Mouse (Mus musculus) lung, embryonic 14.5 days (tissue): ENCODE results near the gene Camk1d. TPM values are rescaled to one million over a fixed set of nuclear protein-coding genes. Genes with fewer than 3 reads are reported as not detected.

Experiments
- ATAC-seq: fragments of 200-750 bp; cut with Nextera tagmentation; 2 replicates; pipeline ENCODE4 v1.8.0; 2017; ENCODE audit warnings: mild to moderate bottlenecking, moderate TSS enrichment, moderate library complexity; ENCODE audit not compliant: insufficient read depth
- DNase-seq: peaks from one replicate; pipeline ENCODE4 v3.0.0-alpha.2; 2015
- H3K27ac ChIP-seq: fragments of 300-500 bp; sonication (generic); 2 replicates; pipeline ENCODE4 v1.5.1; 2014; ENCODE audit warnings: low read depth, mild to moderate bottlenecking, moderate library complexity
- H3K27me3 ChIP-seq: fragments of 300-500 bp; sonication (generic); 2 replicates; pipeline ENCODE4 v1.6.1; 2014; ENCODE audit warnings: low read length, control low read depth; ENCODE audit not compliant: insufficient read depth
- H3K36me3 ChIP-seq: fragments of 300-500 bp; sonication (generic); 2 replicates; pipeline ENCODE4 v1.6.1; 2014; ENCODE audit warnings: control low read depth; ENCODE audit not compliant: insufficient read depth
- H3K4me1 ChIP-seq: fragments of 300-500 bp; sonication (generic); 2 replicates; pipeline ENCODE4 v1.6.1; 2014; ENCODE audit warnings: antibody characterized with exemption, control low read depth; ENCODE audit not compliant: insufficient read depth
- H3K4me2 ChIP-seq: fragments of 300-500 bp; sonication (generic); 2 replicates; pipeline ENCODE4 v1.6.1; 2014; ENCODE audit warnings: mild to moderate bottlenecking
- H3K4me3 ChIP-seq: fragments of 300-500 bp; sonication (generic); 2 replicates; pipeline ENCODE4 v1.5.1; 2014; ENCODE audit warnings: low read depth, low read length
- H3K9ac ChIP-seq: fragments of 300-500 bp; sonication (generic); 2 replicates; pipeline ENCODE4 v1.6.1; 2014
- H3K9me3 ChIP-seq: fragments of 300-500 bp; sonication (generic); 2 replicates; pipeline ENCODE4 v1.6.1; 2016; ENCODE audit warnings: low read depth, low read length, control low read depth
- CTCF ChIP-seq: IDR thresholded peaks from 2 replicates; pipeline ENCODE4 v1.5.1; 2016; ENCODE audit warnings: antibody characterized with exemption, low read depth
- WGBS: fragments of 180-500 bp; shearing (Covaris S2); extraction: QIAGEN DNeasy Blood & Tissue Kit; methylation state at CpG from one replicate; pipeline ENCODE4 v1.1.7; 2014; 5-methylcytosine and 5-hydroxymethylcytosine counted together
- polyA plus RNA-seq: library from polyadenylated mRNA; unstranded; fragments of >200 nt; fragmentation: Nextera tagmentation; extraction: Ambion mirVana; gene quantifications from 2 replicates; pipeline ENCODE4 v1.2.1, GENCODE M21; 2014

The Camk1d gene
- 2.9 and 3.0 TPM in 2 replicates for polyA plus RNA-seq

DNA sequence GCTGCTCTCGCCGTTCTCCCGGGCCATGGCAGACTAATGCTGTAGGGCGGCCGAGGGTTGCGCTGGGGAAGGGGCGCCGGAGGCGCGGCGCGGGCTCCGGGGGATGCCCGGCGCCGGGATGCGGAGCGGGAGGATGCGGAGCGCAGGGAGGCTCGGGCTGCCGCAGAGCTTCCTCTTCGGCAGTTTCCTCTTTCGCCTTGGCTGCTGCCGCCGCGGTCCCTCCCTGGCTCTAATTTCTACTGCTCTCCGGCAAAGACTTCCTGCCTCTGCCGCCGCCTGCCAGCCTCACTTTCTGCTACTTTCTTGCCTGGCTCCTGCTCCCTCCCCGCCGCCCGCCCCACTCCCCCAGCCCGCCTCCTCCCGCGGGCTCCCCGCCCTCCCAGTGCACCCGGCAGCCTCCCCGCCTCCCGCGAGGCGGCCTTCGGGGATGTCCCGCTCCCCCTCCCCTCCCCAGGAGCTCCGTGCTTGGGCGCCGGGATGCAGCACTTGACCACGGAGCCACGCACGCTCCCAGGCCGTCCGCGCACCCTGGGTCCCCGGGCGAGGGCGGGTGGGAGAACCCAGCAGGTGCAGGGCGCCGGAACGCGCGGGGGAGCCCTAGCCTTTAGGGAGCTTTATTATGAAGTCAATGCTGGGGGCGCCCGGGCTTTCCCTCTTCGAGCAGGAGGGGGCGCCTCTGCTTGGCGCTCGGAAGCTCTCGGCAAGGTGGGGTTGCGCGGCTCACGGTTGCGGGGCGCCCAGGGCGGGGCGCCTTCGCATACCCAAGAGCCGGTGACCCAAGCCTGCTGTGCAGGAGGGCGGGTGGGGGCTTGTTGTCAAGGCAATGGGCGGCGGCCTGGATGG lies at the start of gene Camk1d:
Gene Camk1d (minus strand): TSS at position 305 of the 843 bp plus-strand sequence.
- ATAC-seq, result peak; percentile 76
- DNase-seq, result peak; percentile 83
- no peak within 1 kb of the TSS for H3K27ac ChIP-seq
- H3K9ac ChIP-seq, result peak within 1 kb of the TSS; percentile 49
- H3K36me3 ChIP-seq, result no peaks in the 10 kb centered on the region
- H3K4me1 ChIP-seq, result peaks cover 5% of the 10 kb centered on the region
- peaks cover 3% of the 10 kb centered on the region; the same call in 1 of the 2 replicates for H3K9me3 ChIP-seq
- peaks cover 28% of the 10 kb centered on the region for H3K27me3 ChIP-seq
- H3K4me3 ChIP-seq, result peak within 1 kb of the TSS; percentile 55
- peak; percentile 52 for TF ChIP-seq CTCF
- under 1% methylated on average over 77 of the region's 80 CpGs for WGBS
- H3K4me2 ChIP-seq, result peak within 1 kb of the TSS; percentile 99

DNA sequence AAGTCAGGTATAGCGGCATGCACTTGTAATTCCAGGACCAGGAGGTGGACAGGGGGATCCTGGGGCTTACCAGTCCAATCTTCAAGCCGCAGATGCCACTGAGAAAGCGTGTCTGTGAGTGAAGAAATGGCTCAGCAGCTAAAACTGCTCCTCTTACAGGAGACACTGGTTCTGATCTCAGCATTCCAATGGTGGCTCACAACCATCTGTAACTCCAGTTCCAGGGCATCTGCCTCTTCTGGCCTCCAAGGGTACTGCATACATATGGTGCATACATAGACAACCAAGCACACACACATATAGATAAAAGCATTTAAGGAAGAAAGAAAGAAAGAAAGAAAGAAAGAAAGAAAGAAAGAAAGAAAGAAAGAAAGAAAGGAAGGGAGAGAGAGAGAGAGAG lies 47.7 kb upstream of the Camk1d start:
- no peak overlapping the region for H3K9ac ChIP-seq
- no peak overlapping the region for H3K4me2 ChIP-seq
- no peaks in the 10 kb centered on the region for H3K4me1 ChIP-seq
- WGBS, result 92% methylated on average over 3 of the region's 3 CpGs
- H3K27ac ChIP-seq, result no peak overlapping the region
- no peaks in the 10 kb centered on the region for H3K27me3 ChIP-seq
- TF ChIP-seq CTCF, result no peak; the same call in 1 of the 2 replicates
- no peaks in the 10 kb centered on the region for H3K9me3 ChIP-seq
- ATAC-seq (no peak), DNase-seq (no peak)
- H3K36me3 ChIP-seq, result no peaks in the 10 kb centered on the region
- no peak overlapping the region for H3K4me3 ChIP-seq

DNA sequence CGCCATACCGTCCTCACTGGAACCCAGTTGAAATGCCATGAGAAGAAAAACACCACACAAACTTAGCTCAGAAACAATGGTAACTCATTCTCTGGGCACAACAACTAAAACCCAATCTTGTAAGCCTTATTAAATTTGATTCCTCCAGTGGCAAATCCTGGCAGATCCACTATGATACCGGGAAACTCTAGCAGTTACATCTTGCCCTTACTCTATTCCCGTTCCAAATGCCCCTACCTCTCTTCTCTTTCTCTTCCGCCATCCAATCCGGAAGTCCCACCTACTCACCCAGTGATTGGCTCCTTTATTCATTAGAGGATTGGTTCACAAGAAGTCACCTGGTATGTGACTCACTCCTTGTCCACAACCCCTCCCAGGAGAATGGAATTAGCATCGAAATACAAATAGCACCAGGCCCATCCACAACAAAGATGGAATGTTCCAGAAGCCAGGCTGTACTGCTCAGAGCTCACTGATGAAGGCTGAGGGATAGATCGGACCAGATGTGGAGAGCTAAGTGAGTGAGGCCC lies 46.2 kb upstream of the Camk1d start:
- Histone ChIP-seq H3K9me3 (no peaks in the 10 kb centered on the region), H3K27ac (no peak overlapping the region)
- 89% methylated on average over 8 of the region's 8 CpGs for WGBS

DNA sequence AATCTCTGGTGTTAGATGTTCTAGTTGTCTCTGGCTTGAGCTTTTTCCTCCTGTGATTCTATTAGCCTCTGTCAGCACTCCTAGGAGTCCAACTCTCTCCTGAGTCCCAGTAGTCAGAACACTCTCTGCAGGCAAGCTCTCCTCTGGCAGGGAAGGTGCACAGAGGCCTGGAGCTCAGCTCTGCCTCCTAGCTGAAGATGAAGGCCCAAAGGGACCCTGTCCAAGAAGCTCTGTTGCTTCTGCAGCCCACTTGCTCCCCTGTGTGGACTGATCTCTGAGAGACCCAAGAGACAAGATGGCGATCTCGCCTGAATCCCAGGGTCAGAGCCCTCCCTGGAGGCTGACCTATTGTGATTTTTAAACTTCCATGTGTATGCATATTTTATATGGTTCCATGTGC lies 44.3 kb upstream of the Camk1d start:
- no peak for TF ChIP-seq CTCF
- WGBS, result 90% methylated on average over 2 of the region's 2 CpGs
- no peak overlapping the region for H3K4me3 ChIP-seq

More for the DNA sequence above, 46.2 kb upstream of the Camk1d start:
- ATAC-seq (no peak), DNase-seq (no peak)
- Histone ChIP-seq H3K4me2 (no peak overlapping the region), H3K4me3 (no peak overlapping the region), H3K4me1 (no peaks in the 10 kb centered on the region), H3K9ac (no peak overlapping the region), H3K36me3 (no peaks in the 10 kb centered on the region), H3K27me3 (no peaks in the 10 kb centered on the region)
- no peak for TF ChIP-seq CTCF

DNA sequence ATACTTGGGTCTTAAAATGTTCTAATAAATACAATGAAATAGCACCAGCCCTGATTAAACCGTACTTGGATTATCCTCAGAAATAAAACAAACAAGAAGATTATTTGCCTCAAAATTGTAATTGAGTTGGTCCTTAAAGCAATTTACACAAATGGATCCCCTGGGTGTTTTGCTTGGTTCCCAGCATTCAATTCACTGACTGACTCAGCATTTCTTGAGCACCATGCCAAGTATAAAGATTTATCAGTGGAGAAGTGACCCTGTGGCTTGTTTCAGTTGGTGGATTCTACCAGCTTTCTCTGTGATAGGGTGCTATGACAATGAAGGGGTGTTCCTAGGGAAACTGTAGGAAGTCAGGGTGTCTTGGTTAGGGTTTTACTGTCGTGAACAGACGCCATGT lies 36.6 kb upstream of the Camk1d start:
- Histone ChIP-seq H3K9ac (no peak overlapping the region), H3K4me1 (peaks cover 3% of the 10 kb centered on the region; the same call in 1 of the 2 replicates), H3K4me2 (no peak overlapping the region), H3K9me3 (no peaks in the 10 kb centered on the region), H3K27ac (no peak overlapping the region), H3K36me3 (no peaks in the 10 kb centered on the region), H3K27me3 (no peaks in the 10 kb centered on the region), H3K4me3 (no peak overlapping the region)
- ATAC-seq, result no peak
- no peak for TF ChIP-seq CTCF
- 83% methylated on average over 3 of the region's 3 CpGs for WGBS
- DNase-seq, result no peak

More for the DNA sequence above, 44.3 kb upstream of the Camk1d start:
- Histone ChIP-seq H3K27me3 (no peaks in the 10 kb centered on the region), H3K4me2 (no peak overlapping the region), H3K9me3 (no peaks in the 10 kb centered on the region), H3K9ac (no peak overlapping the region), H3K4me1 (no peaks in the 10 kb centered on the region), H3K27ac (no peak overlapping the region), H3K36me3 (no peaks in the 10 kb centered on the region)
- no peak for DNase-seq
- ATAC-seq, result no peak

DNA sequence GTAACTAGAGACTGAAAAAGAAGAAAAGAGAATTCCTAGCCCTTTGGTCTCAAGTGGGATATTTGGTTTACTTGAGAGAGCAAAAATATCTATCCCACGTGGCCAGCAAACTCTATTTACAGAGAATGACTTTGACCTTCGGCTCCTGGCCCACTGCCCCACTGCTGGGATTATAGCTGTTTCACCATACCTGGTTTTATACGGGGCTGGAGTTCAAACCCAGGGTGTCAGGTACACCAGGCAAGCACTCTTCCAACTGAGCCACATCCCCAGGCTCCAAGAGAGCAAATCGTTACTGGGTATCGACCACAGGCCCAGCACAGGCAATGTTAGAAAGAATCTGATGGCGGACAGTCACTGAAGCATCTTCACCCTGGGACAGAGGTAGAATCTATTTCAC lies 34.9 kb upstream of the Camk1d start:
- Histone ChIP-seq H3K4me1 (peaks cover 3% of the 10 kb centered on the region; the same call in 1 of the 2 replicates), H3K4me2 (no peak overlapping the region), H3K9ac (no peak overlapping the region), H3K27ac (no peak overlapping the region), H3K36me3 (no peaks in the 10 kb centered on the region), H3K27me3 (no peaks in the 10 kb centered on the region), H3K4me3 (no peak overlapping the region), H3K9me3 (no peaks in the 10 kb centered on the region)
- 72% methylated on average over 6 of the region's 6 CpGs for WGBS
- TF ChIP-seq CTCF, result no peak
- no peak for DNase-seq
- no peak for ATAC-seq

DNA sequence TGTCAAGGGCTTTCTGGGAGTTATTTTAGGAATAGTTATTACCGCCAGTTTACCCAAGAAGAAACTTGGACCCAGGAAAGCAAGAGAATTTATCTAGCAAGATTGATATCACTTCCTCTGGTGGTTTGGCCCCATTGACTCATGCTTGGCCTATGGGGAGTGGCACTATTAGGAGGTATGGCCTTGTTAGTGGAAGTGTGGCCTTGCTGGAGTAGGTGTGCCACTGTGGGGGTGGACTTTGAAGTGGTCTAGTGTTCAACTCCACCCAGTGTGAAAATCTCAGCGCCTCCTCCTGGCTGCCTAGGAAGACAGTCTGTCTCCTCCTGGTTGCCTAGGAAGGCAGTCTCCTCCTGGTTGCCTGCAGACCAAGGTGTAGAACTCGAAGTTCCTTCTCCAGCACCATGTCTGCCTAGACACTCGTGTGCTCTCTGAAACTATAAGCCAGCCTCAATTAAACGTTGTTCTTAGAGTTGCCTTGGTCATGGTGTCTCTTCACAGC lies 33.3 kb upstream of the Camk1d start:
- Histone ChIP-seq H3K27me3 (no peaks in the 10 kb centered on the region), H3K27ac (no peak overlapping the region), H3K9ac (no peak overlapping the region), H3K4me1 (peaks cover 3% of the 10 kb centered on the region; the same call in 1 of the 2 replicates), H3K4me2 (no peak overlapping the region), H3K9me3 (no peaks in the 10 kb centered on the region), H3K4me3 (no peak overlapping the region), H3K36me3 (no peaks in the 10 kb centered on the region)
- DNase-seq (no peak), ATAC-seq (no peak)
- 81% methylated on average over 5 of the region's 5 CpGs for WGBS
- no peak for TF ChIP-seq CTCF
